Mouse (Mus musculus) olfactory bulb, adult 2 months (tissue): Measurements from ENCODE around the gene Nup188. TPM values are rescaled to one million over a fixed set of nuclear protein-coding genes. Genes with fewer than 3 reads are reported as not detected.

ENCODE experiments used
- H3K27ac ChIP-seq: fragments of 200-500 bp; 2 replicates; pipeline ENCODE4 v1.5.1; 2012; ENCODE audit warnings: low read depth, low read length; ENCODE audit not compliant: insufficient read depth
- H3K4me1 ChIP-seq: fragments of 200-500 bp; 2 replicates; pipeline ENCODE4 v1.6.1; 2012; ENCODE audit warnings: low read length; ENCODE audit not compliant: control insufficient read depth, insufficient read depth
- H3K4me3 ChIP-seq: fragments of 200-500 bp; 2 replicates; pipeline ENCODE4 v1.5.1; 2012; ENCODE audit warnings: mild to moderate bottlenecking, low read depth, low read length, moderate library complexity; ENCODE audit not compliant: insufficient read depth
- CTCF ChIP-seq: fragments of 200-500 bp; IDR thresholded peaks from 2 replicates; pipeline ENCODE4 v1.5.1; 2012; ENCODE audit warnings: low read depth, mild to moderate bottlenecking, low read length, moderate library complexity; ENCODE audit not compliant: insufficient read depth
- POLR2A ChIP-seq: fragments of 200-500 bp; IDR thresholded peaks from 2 replicates; pipeline ENCODE4 v1.6.1; 2012; ENCODE audit warnings: mild to moderate bottlenecking, low read depth, low read length, moderate library complexity; ENCODE audit not compliant: insufficient read depth
- WGBS: fragments of 180-500 bp; shearing (Covaris S2); methylation state at CpG from one replicate; pipeline ENCODE4 v1.1.7; 2018; 5-methylcytosine and 5-hydroxymethylcytosine counted together
- polyA plus RNA-seq: library from polyadenylated mRNA; stranded (reverse); fragments of >200 nt; gene quantifications from 2 replicates; pipeline ENCODE4 v1.2.4, GENCODE M21; 2012; ENCODE audit warnings: low replicate concordance; ENCODE audit not compliant: missing spikeins, insufficient read depth, insufficient read length

Gene Nup188
- polyA plus RNA-seq, 1 experiment, result not detected

DNA sequence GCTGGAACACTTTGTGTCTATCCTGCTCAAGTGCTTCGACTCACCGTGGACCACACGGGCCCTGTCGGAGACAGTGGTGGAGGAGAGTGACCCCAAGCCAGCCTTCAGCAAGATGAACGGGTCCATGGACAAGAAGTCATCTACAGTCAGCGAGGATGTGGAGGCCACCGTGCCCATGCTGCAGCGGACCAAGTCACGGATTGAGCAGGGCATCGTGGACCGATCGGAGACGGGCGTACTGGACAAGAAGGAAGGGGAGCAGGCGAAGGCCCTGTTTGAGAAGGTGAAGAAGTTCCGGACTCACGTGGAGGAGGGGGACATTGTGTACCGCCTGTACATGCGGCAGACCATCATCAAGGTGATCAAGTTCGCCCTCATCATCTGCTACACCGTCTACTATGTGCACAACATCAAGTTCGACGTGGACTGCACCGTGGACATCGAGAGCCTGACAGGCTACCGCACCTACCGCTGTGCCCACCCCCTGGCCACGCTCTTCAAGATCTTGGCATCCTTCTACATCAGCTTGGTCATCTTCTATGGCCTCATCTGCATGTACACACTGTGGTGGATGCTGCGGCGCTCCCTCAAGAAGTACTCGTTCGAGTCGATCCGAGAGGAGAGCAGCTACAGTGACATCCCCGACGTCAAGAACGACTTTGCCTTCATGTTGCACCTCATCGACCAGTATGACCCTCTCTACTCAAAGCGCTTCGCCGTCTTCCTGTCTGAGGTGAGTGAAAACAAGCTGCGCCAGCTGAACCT lies 30.4 kb upstream of the Nup188 start:
- WGBS, result 96% methylated on average over 42 of the region's 42 CpGs
- Histone ChIP-seq H3K4me3 (no peak overlapping the region), H3K4me1 (peaks cover 40% of the 10 kb centered on the region), H3K27ac (no peak overlapping the region)
- TF ChIP-seq POLR2A (no peak), CTCF (no peak)

- no peak overlapping the region for H3K4me3 ChIP-seq
- peaks cover 37% of the 10 kb centered on the region for H3K4me1 ChIP-seq
- H3K27ac ChIP-seq, result no peak overlapping the region
- WGBS, result 97% methylated on average over 30 of the region's 30 CpGs
- TF ChIP-seq CTCF, result no peak
- TF ChIP-seq POLR2A, result no peak
These were observed 29.4 kb upstream of the Nup188 start for GRCm38 (mm10) chr2:30256616-30257350.

DNA sequence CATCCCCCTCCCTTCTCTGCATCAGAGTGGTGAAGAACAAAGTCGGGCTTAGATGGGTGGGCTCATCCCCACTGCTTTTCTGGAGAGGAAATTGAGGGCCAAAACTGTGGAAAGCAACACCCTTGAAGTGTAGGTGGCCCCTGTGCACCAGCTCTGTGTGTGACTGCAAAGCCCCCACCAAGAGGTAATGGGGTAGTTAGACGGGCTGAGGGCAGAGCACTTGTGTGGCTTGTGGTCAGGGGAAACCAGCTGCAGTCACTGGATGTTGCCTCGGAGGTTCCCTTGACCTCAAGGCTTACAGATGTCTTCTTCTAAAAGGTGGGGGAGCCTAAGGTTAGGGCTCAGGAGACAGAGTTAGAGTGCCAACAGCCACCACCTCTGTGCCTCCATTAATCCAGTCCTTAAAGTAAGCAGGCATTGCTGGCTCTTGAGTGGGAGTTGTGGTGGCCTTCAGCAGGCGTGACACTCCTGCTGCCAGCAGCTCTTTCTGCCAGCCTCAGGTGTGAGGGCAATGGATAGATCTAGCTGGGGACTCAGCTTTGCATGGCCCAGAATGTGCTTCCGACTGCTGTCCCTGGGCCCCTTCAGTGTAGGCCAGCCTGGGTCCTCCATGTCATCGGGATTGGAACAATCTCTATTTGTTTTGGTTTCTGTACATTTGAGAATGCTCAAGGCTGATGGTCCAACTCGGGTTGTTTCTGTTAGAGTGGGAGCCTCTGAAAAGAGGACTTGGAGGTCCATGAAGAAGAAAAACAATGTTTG lies 28.3 kb upstream of the Nup188 start:
- TF ChIP-seq POLR2A (no peak), CTCF (no peak)
- Histone ChIP-seq H3K27ac (no peak overlapping the region), H3K4me1 (peaks cover 30% of the 10 kb centered on the region), H3K4me3 (no peak overlapping the region)
- WGBS, result 80% methylated on average over 7 of the region's 7 CpGs

DNA sequence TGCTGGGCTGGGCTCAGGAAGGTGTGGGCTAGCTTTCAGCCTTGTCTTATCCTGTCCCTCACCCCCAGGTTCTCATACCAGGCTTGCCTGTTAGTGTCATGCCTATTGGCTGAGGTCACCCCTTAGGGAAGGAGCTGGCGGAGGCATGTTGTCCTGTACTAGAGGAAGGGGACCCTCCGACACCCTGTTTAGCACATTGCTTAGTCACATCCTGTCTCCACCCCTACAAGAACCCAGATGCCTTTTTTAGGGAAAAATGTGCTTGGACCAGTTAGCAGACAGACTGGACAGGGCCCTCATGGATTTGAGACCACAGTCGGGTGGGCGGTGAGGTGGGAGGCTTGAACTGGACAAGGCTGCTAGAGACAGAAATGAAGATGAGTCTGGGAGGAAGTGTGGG lies 27.6 kb upstream of the Nup188 start:
- no peak overlapping the region for H3K27ac ChIP-seq
- H3K4me3 ChIP-seq, result no peak overlapping the region
- peaks cover 32% of the 10 kb centered on the region for H3K4me1 ChIP-seq
- WGBS, result 80% methylated on average over 4 of the region's 4 CpGs
- TF ChIP-seq CTCF (no peak), POLR2A (no peak)

GRCm38 (mm10) chr2:30259131-30260064 lies 26.8 kb upstream of the Nup188 start:
- WGBS, result 83% methylated on average over 15 of the region's 15 CpGs
- no peak for TF ChIP-seq CTCF
- no peak for TF ChIP-seq POLR2A
- no peak overlapping the region for H3K27ac ChIP-seq

DNA sequence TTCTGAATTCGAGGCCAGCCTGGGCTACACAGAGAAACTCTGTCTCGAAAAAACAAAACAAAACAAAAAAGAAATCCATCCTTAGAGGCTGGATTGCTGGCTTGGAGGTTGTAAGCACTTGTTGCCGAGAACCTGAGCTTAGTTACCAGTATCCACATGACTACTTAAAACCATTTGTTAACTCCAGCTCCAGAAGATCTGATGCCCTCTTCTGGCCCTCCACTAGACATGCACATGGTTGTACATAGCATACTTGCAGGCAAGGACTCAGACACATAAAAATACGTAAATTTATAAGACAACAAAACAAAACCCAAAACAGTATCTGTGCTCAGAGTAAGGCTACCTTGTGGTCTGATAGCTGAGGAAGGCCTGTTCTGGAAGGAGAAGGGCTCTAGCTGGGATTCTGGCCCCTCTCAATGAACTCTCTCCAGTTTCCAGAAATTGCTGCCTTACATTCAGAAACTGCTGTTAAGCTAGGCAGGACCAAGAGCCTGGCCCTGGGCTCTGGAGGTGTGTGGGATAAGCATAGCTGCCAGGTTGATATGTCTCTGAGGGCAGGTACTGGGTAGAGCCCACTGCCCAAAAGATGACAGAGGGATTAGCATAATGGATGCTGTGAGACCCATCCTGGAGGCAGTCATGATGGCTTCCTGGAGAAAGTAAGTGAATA lies 25.0 kb upstream of the Nup188 start:
- no peak for TF ChIP-seq CTCF
- no peak for TF ChIP-seq POLR2A
- Histone ChIP-seq H3K4me1 (peaks cover 40% of the 10 kb centered on the region), H3K27ac (no peak overlapping the region), H3K4me3 (no peak overlapping the region)
- WGBS, result 78% methylated on average over 4 of the region's 4 CpGs

More at GRCm38 (mm10) chr2:30259131-30260064, 26.8 kb upstream of the Nup188 start:
- H3K4me3 ChIP-seq, result no peak overlapping the region
- peaks cover 32% of the 10 kb centered on the region for H3K4me1 ChIP-seq

- Histone ChIP-seq H3K27ac (no peak overlapping the region), H3K4me3 (no peak overlapping the region), H3K4me1 (peaks cover 37% of the 10 kb centered on the region)
- WGBS, result 82% methylated on average over 18 of the region's 18 CpGs
- no peak for TF ChIP-seq POLR2A
- TF ChIP-seq CTCF, result no peak
These were observed 24.0 kb upstream of the Nup188 start for GRCm38 (mm10) chr2:30261921-30262839.
